Mouse (Mus musculus) embryonic fibroblast, embryonic 13.5 days (primary cell): ENCODE results near the gene Atp2c2. TPM values are rescaled to one million over a fixed set of nuclear protein-coding genes. Genes with fewer than 3 reads are reported as not detected.

Source experiments
- H3K27ac ChIP-seq: 2 replicates; pipeline ENCODE4 v1.5.1; 2012; ENCODE audit warnings: low read length, control low read depth, inconsistent platforms; ENCODE audit not compliant: insufficient read depth
- H3K4me1 ChIP-seq: 2 replicates; pipeline ENCODE4 v1.6.1; 2011; ENCODE audit warnings: low read length; ENCODE audit not compliant: control insufficient read depth, insufficient read depth
- H3K4me3 ChIP-seq: 2 replicates; pipeline ENCODE4 v1.5.1; 2011; ENCODE audit warnings: mild to moderate bottlenecking, control low read depth, low read length; ENCODE audit not compliant: insufficient read depth
- CTCF ChIP-seq: IDR thresholded peaks from 2 replicates; pipeline ENCODE4 v1.5.1; 2011; ENCODE audit warnings: mild to moderate bottlenecking, control low read depth, low read length, moderate library complexity, borderline replicate concordance; ENCODE audit not compliant: insufficient read depth
- POLR2A ChIP-seq: IDR thresholded peaks from 2 replicates; pipeline ENCODE4 v1.6.1; 2011; ENCODE audit warnings: low read depth, mild to moderate bottlenecking, control low read depth, low read length, moderate library complexity
- polyA plus RNA-seq: library from polyadenylated mRNA; stranded (reverse); fragments of >200 nt; gene quantifications from 2 replicates; pipeline ENCODE4 v1.2.4, GENCODE M21; 2011; ENCODE audit warnings: low read depth; ENCODE audit not compliant: missing spikeins, insufficient read length

The Atp2c2 gene
- polyA plus RNA-seq: not detected in 2 replicates

- H3K4me1 ChIP-seq: no peaks in the 10 kb centered on the region
- no peak within 1 kb of the TSS for H3K4me3 ChIP-seq
- H3K27ac ChIP-seq: no peak within 1 kb of the TSS
- TF ChIP-seq POLR2A: no peak
- TF ChIP-seq CTCF: no peak
Measured at GRCm38 (mm10) chr8:119699549-119700134, at the start of gene Atp2c2. TSS of gene Atp2c2 (plus strand) at chr8:119700009.

DNA sequence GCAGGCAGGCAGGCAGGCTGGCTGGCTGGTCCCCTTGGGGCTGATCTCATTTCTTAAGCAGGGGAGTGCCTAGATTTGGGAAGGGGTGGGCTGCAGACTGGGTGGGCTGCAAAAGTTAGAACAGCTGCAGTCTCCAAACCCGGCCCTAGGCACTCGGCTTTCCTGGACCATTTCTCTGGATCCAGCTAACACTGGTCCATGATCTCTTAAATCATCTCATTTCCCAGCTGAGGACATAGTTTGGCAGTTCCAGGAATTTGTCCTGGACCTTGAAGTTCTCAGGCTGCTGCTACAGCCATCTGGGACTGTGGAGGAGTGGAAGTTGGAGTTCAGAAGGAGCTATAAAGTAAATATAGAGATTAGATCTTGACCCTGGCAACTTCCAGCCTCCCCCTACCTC lies 48.5 kb upstream of the Atp2c2 start:
- no peak overlapping the region for H3K27ac ChIP-seq
- no peaks in the 10 kb centered on the region for H3K4me1 ChIP-seq
- no peak overlapping the region for H3K4me3 ChIP-seq
- TF ChIP-seq CTCF (no peak), POLR2A (no peak)

GRCm38 (mm10) chr8:119656709-119657464 lies 42.9 kb upstream of the Atp2c2 start:
- no peak overlapping the region for H3K27ac ChIP-seq
- no peaks in the 10 kb centered on the region for H3K4me1 ChIP-seq
- TF ChIP-seq CTCF: no peak
- TF ChIP-seq POLR2A: no peak
- no peak overlapping the region for H3K4me3 ChIP-seq

- Histone ChIP-seq H3K4me3 (no peak overlapping the region), H3K4me1 (no peaks in the 10 kb centered on the region), H3K27ac (no peak overlapping the region)
- TF ChIP-seq CTCF (no peak), POLR2A (no peak)
Measured at GRCm38 (mm10) chr8:119661081-119661480, 38.7 kb upstream of the Atp2c2 start.

- Histone ChIP-seq H3K4me3 (no peak overlapping the region), H3K27ac (no peak overlapping the region), H3K4me1 (no peaks in the 10 kb centered on the region)
- TF ChIP-seq CTCF: no peak
- TF ChIP-seq POLR2A: no peak
Measured at GRCm38 (mm10) chr8:119661892-119662291, 37.9 kb upstream of the Atp2c2 start.

- no peaks in the 10 kb centered on the region for H3K4me1 ChIP-seq
- no peak for TF ChIP-seq POLR2A
- TF ChIP-seq CTCF: no peak
- H3K4me3 ChIP-seq: no peak overlapping the region
- no peak overlapping the region for H3K27ac ChIP-seq
Measured at GRCm38 (mm10) chr8:119663440-119663839, 36.4 kb upstream of the Atp2c2 start.

DNA sequence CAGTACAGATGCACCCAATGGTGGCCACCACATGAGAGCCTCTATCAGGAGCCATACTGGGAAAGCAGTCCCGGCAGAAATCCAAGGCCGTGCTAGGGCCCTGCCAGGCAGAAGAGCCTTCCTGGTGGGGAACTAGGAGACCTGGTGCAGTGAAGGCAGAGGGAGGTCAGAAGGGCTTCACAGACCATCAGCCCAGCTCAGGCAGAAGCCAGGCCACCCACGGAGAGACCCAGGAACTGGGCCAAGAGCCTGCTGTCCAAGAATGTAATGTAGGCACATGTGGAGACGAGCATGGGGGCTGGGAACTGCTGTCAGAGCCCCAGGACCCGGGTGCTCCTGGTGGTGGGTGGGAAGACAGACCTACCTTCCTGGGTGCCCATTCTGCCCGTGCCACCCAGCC lies 34.5 kb upstream of the Atp2c2 start:
- Histone ChIP-seq H3K4me3 (no peak overlapping the region), H3K27ac (no peak overlapping the region), H3K4me1 (no peaks in the 10 kb centered on the region)
- TF ChIP-seq CTCF (no peak), POLR2A (no peak)

GRCm38 (mm10) chr8:119666219-119666951 lies 33.4 kb upstream of the Atp2c2 start, which contains the start of gene Wfdc1:
TSS of gene Wfdc1 (plus strand) at chr8:119666365.
- Histone ChIP-seq H3K27ac (no peak within 1 kb of the TSS), H3K4me3 (no peak within 1 kb of the TSS), H3K4me1 (no peaks in the 10 kb centered on the region)
- TF ChIP-seq CTCF (no peak), POLR2A (no peak)

- Histone ChIP-seq H3K4me3 (no peak overlapping the region), H3K27ac (no peak overlapping the region), H3K4me1 (no peaks in the 10 kb centered on the region)
- no peak for TF ChIP-seq POLR2A
- no peak for TF ChIP-seq CTCF
Measured at GRCm38 (mm10) chr8:119668447-119668846, 31.4 kb upstream of the Atp2c2 start.
